Mouse (Mus musculus) forebrain, embryonic 12.5 days (tissue): ENCODE measurements at regions not wholly inside any gene's neighbourhood (a gene's known extent, or its start where the extent isn't known, plus 50 kb on each side); places are given as distances from the start of the nearest gene placed in this dataset.
A peak's percentile ranks its signal among the peaks of the same experiment; 100 is the strongest.

ENCODE experiments used
- ATAC-seq: fragments of 200-750 bp; cut with Nextera tagmentation; 2 replicates; pipeline ENCODE4 v1.8.0; 2017; ENCODE audit warnings: moderate TSS enrichment; ENCODE audit not compliant: low FRiP score
- H3K27ac ChIP-seq: fragments of 300-500 bp; sonication (generic); 2 replicates; pipeline ENCODE4 v1.5.1; 2016; ENCODE audit warnings: mild to moderate bottlenecking
- H3K27me3 ChIP-seq: fragments of 300-500 bp; sonication (generic); 2 replicates; pipeline ENCODE4 v1.6.1; 2016; ENCODE audit warnings: mild to moderate bottlenecking
- H3K36me3 ChIP-seq: fragments of 300-500 bp; sonication (generic); replicated peaks from 2 replicates; pipeline ENCODE4 v1.6.1; 2016; ENCODE audit warnings: mild to moderate bottlenecking
- H3K4me1 ChIP-seq: fragments of 300-500 bp; sonication (generic); 2 replicates; pipeline ENCODE4 v1.6.1; 2016
- H3K4me2 ChIP-seq: fragments of 300-500 bp; sonication (generic); 2 replicates; pipeline ENCODE4 v1.6.1; 2016; ENCODE audit warnings: mild to moderate bottlenecking, moderate library complexity
- H3K4me3 ChIP-seq: fragments of 300-500 bp; sonication (generic); replicated peaks from 2 replicates; pipeline ENCODE4 v1.5.1; 2016; ENCODE audit warnings: mild to moderate bottlenecking
- H3K9ac ChIP-seq: fragments of 300-500 bp; sonication (generic); 2 replicates; pipeline ENCODE4 v1.6.1; 2016; ENCODE audit warnings: mild to moderate bottlenecking
- H3K9me3 ChIP-seq: fragments of 300-500 bp; sonication (generic); 2 replicates; pipeline ENCODE4 v1.6.1; 2016
- whole genome bisulfite sequencing: fragments of 180-500 bp; shearing (Covaris S2); methylation state at CpG from one replicate; pipeline ENCODE4 v1.1.7; 2016; 5-methylcytosine and 5-hydroxymethylcytosine counted together

DNA sequence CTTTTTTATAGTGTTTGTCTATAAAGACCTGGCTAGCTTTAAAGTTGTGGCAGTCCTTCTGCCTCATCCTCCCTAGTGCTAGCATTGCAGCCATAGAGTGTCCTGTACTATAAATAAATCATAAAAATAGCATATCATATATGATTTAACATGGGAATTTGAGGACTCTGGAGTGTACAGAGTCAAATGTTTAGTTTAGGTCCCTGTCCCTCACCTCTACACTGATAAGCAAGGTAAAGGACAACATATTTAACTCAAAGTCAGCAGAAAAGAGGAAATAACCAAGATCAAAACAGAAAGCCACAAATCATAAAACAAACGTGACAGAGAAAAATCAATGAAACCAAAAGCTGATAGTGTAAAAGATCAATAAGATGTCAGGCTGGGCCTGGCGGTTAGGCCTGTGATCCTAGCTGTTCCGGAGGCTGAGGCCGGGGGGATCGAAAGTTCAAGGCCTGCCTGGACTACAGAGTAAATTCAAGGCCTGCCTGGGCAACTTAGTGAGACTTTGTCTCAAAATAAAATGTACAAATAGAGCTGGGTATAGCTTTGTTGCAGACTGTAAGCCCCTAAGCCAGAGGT, 68.7 kb downstream of the Dlk1 start:
- 77% methylated on average over 5 of the region's 5 CpGs for WGBS
- Histone ChIP-seq H3K4me2 (no peak overlapping the region), H3K36me3 (no peaks in the 10 kb centered on the region), H3K4me3 (no peak overlapping the region), H3K27ac (no peak overlapping the region), H3K9ac (no peak overlapping the region), H3K27me3 (0 out of 2 replicates have a peak, but pooled peaks cover 3% of the 10 kb centered on the region), H3K9me3 (peaks cover 8% of the 10 kb centered on the region), H3K4me1 (peaks cover 38% of the 10 kb centered on the region)
- ATAC-seq: no peak

DNA sequence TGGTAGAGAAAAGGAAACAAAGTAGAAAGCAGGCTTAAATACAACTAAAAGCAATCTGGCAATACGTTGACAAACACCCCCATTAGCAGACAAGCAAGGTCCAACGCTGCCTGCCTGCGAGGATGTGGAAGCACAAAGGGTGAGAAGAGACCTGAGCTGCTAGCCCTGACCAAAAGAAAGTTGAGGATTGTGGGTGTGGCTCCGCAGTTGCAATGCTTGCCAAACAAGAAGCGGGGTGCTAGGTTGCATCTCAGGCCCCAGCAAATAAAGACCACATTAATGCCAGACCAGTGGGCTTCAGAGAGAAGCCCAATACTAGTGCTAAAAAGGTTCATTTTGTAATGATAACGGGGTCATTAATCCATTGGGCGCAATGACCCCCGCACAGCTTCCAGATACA, 67.8 kb downstream of the Dlk1 start:
- 0 out of 2 replicates have a peak overlapping the region, but pooled peaks have one; percentile 44 for H3K27ac ChIP-seq
- peak; percentile 66 for ATAC-seq

DNA sequence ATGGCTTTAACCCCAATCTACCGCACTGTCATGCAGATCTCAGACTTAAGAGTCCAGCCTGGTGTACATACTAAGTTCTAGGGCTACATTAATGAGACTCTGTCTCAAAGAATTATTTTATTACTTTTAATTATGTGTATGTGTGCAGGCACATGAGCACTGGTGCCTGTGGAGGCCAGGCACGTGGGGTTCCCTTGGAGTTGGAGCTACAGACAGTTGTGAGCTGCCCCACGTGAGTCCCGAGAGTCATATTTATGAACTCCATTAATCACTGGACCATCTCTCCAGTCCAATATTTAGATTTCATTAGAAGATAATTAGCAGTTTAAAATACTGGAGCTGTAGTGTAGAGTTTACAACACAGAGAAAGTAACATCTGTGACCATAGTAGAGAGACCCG, 67.2 kb downstream of the Dlk1 start:
- no peak overlapping the region for H3K9ac ChIP-seq
- no peak overlapping the region for H3K4me2 ChIP-seq
- H3K36me3 ChIP-seq: no peaks in the 10 kb centered on the region
- peak; percentile 36; the same call in 1 of the 2 replicates for ATAC-seq
- WGBS: 37% methylated on average over 5 of the region's 5 CpGs
- no peak overlapping the region for H3K4me3 ChIP-seq
- 0 out of 2 replicates have a peak overlapping the region, but pooled peaks have one; percentile 44 for H3K27ac ChIP-seq
- H3K27me3 ChIP-seq: peaks cover 11% of the 10 kb centered on the region; the same call in 1 of the 2 replicates
- no peaks in the 10 kb centered on the region for H3K9me3 ChIP-seq
- peaks cover 38% of the 10 kb centered on the region for H3K4me1 ChIP-seq

More for the DNA sequence above, 67.8 kb downstream of the Dlk1 start:
- H3K4me2 ChIP-seq: no peak overlapping the region
- no peaks in the 10 kb centered on the region for H3K36me3 ChIP-seq
- H3K27me3 ChIP-seq: 0 out of 2 replicates have a peak, but pooled peaks cover 7% of the 10 kb centered on the region
- no peaks in the 10 kb centered on the region for H3K9me3 ChIP-seq
- 12% methylated on average over 8 of the region's 8 CpGs for WGBS
- peaks cover 38% of the 10 kb centered on the region for H3K4me1 ChIP-seq
- no peak overlapping the region for H3K4me3 ChIP-seq
- H3K9ac ChIP-seq: no peak overlapping the region

DNA sequence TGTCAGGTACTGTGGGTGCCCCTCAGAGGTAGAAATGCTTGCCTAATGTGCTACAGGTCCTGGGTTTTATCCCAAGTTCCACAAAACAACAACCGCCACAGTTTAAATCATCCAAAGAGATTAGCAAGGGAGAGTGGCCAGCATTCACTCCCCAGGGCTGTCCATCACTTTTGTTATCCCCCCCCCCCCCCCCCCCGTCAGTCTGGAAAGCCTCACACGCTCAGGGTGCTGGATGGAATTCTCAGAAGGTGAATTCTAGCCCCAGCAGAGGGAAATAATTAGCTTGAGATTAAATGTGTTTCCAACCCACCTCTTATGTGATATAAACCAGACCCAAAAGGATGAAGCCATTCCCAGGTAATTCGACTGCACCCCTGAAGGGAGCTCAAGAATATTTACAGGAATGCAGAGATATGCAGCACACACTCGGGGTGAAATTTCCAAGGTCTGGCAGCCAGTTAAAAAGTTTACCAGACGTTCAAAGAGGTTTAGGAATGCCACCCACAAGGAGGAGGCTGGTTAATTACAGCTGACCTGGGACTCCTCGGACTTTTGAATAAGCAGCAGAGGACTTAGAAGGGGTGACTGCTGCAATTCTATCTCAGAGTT, 65.9 kb downstream of the Dlk1 start:
- Histone ChIP-seq H3K9me3 (no peaks in the 10 kb centered on the region), H3K36me3 (no peaks in the 10 kb centered on the region), H3K4me2 (no peak overlapping the region), H3K27ac (0 out of 2 replicates have a peak overlapping the region, but pooled peaks have one; percentile 5), H3K9ac (no peak overlapping the region), H3K27me3 (peaks cover 23% of the 10 kb centered on the region), H3K4me1 (peaks cover 38% of the 10 kb centered on the region), H3K4me3 (no peak overlapping the region)
- 6% methylated on average over 7 of the region's 7 CpGs for WGBS
- ATAC-seq: no peak

DNA sequence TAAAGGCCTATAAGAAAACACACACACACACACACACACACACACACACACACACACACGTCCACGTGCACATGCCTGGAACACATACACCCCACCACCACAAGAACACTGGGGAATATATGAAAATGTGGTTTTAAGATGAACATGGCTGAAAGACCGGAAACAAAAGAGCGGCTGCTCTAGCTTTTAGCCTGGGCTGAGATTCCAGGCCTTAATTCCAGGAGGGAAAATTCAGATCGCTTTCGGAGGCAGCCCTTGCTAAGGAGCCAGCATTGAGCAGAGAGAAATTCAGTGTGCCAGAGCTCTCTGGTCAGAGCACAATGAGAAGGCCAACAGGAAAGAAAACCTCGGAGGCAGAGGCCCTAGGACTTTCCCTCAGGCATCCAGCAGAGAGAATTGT, 65.1 kb downstream of the Dlk1 start:
- no peak overlapping the region for H3K4me3 ChIP-seq
- whole genome bisulfite sequencing: 47% methylated on average over 7 of the region's 7 CpGs
- H3K9me3 ChIP-seq: no peaks in the 10 kb centered on the region
- no peak for ATAC-seq
- H3K4me1 ChIP-seq: peaks cover 46% of the 10 kb centered on the region
- H3K36me3 ChIP-seq: no peaks in the 10 kb centered on the region
- H3K4me2 ChIP-seq: no peak overlapping the region
- H3K27me3 ChIP-seq: peaks cover 28% of the 10 kb centered on the region
- no peak overlapping the region for H3K27ac ChIP-seq
- H3K9ac ChIP-seq: no peak overlapping the region

DNA sequence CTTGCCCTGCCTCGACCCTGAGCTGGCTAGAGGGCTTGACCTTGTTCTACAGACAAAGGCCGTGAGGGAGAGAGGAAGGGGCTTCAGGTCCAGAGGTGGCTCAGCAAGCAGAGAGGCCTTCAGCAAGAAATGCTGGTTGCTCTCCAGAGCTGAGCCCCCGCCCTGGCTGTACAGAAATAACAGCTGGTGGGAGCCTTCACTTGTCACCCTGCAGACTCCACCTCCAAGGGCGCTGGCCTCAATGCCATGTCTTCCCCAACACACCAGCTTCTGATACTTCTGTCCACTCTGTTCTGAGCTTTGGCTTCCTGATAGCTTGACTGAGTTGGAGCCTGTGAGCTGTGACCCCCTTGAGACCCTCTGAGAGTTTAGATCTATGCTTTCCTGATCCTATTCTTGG, 64.3 kb downstream of the Dlk1 start:
- peaks cover 49% of the 10 kb centered on the region for H3K4me1 ChIP-seq
- 53% methylated on average over 4 of the region's 4 CpGs for WGBS
- ATAC-seq: no peak
- peaks cover 36% of the 10 kb centered on the region for H3K27me3 ChIP-seq
- H3K4me3 ChIP-seq: no peak overlapping the region
- no peak overlapping the region for H3K9ac ChIP-seq
- no peaks in the 10 kb centered on the region for H3K9me3 ChIP-seq
- H3K36me3 ChIP-seq: no peaks in the 10 kb centered on the region
- no peak overlapping the region for H3K4me2 ChIP-seq
- no peak overlapping the region for H3K27ac ChIP-seq

DNA sequence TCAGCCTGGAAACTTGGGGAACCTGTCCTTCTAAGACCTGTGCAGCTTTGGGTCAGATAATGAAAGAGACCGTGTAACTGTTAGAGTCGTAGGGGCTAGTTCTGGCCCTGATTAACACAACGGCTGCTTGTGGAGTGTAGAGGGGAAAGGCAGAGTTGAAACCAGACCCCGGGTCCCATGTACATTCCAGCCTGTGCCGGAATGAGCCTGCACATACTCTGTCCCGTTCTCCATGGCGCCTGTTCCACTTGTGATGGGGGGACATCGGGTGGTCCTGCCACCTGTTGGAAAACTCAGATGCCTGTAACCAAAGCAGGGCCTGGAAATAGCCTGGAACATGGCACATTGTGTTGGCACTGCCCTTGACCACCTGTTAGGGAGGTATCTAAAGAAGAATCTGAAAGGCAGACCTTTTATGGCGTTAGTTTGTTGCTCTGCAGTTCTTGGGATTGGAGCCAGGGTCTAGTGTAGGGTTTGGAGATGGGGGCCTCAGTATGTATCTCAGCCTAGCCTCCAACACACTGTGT, 61.7 kb downstream of the Dlk1 start:
- ATAC-seq: no peak
- H3K27me3 ChIP-seq: peaks cover 50% of the 10 kb centered on the region
- WGBS: 88% methylated on average over 9 of the region's 9 CpGs
- H3K4me2 ChIP-seq: no peak overlapping the region
- no peak overlapping the region for H3K4me3 ChIP-seq
- H3K9me3 ChIP-seq: no peaks in the 10 kb centered on the region
- H3K36me3 ChIP-seq: no peaks in the 10 kb centered on the region
- no peak overlapping the region for H3K27ac ChIP-seq
- H3K4me1 ChIP-seq: peaks cover 50% of the 10 kb centered on the region
- no peak overlapping the region for H3K9ac ChIP-seq
